Mouse (Mus musculus) erythroblast, adult 5-6 weeks (primary cell): ENCODE measurements around the gene Cdh1. TPM values are rescaled to one million over a fixed set of nuclear protein-coding genes. Genes with fewer than 3 reads are reported as not detected.

ENCODE experiments used
- ATAC-seq: replicated peaks from 2 replicates; pipeline ENCODE4 v1.8.0; 2016; ENCODE audit warnings: moderate number of reproducible peaks, mild to moderate bottlenecking, moderate TSS enrichment, inconsistent platforms; ENCODE audit not compliant: poor library complexity, low FRiP score, severe bottlenecking
- total RNA-seq, 2 experiments: library from RNA; stranded (forward) in 1 of 2; stranded (reverse) in 1 of 2; fragments of 150-400 nt in 1 of 2; fragments of 200-764, 138-1000 nt in 1 of 2; gene quantifications; 2 replicates each; pipeline versions ENCODE4 v1.2.3 to v1.2.4; 2015 to 2017; ENCODE audit warnings: low replicate concordance in 2 of 2

Cdh1 gene
- total RNA-seq, 2 experiments from 2014 or later = 0.96 to 1.2 TPM

- no peak for ATAC-seq
These were observed 15.2 kb downstream of the Cdh1 start for GRCm38 (mm10) chr8:106618324-106618723.

DNA sequence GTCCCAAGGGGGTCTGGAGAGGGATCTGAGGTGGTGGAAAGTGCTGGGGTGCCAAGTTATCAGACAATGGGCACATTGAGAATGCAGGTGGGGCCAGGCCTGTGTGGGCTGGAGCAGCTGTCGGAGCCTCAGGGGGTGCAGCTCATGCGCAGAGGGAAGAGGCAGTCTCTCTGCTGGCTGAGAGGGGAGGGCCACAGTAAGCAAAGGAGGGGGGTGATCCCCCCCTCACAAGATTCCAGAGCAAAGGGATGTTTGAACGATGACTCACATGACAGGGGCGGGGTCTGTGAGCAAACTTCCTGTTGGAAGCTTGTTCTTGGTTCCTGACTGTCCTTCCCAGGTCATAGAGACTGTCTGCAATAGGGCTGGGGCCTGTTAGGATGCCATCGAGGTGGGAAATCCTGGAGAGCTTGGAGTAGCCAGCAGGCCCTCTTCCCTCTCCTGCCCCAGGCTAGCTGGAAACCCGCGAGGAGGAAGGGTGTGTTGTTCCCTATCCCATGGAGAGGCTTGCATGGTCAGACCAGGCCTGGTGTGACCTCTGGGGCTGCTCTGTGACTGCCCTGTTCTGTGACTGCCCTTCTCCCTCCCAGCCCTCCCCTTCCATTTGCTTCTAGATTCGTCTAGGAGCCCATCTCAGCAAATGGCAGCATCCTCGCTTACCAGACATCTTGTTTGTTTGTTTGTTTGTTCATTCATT is 16.5 kb downstream of the Cdh1 start:
- no peak for ATAC-seq

DNA sequence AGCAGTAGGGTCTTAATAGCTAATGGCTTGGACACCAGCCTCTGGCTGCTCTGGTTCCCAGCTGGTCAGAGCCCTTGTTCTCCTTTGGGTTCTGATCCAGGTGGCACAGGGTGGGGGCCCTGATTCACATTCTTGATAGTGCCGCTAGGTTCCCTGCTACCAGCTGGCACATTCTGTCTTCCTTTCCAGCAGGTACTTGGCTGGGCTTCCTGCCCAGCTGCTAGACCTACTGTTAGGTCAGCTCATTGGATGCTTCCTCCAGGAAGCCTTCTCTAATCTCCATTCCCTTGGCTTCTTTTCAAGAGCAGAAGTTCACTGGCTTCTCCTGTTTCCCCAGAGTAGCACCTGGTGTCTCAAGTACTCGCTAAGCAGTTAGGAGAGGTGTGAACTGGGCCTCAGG is 17.3 kb downstream of the Cdh1 start:
- ATAC-seq = no peak

DNA sequence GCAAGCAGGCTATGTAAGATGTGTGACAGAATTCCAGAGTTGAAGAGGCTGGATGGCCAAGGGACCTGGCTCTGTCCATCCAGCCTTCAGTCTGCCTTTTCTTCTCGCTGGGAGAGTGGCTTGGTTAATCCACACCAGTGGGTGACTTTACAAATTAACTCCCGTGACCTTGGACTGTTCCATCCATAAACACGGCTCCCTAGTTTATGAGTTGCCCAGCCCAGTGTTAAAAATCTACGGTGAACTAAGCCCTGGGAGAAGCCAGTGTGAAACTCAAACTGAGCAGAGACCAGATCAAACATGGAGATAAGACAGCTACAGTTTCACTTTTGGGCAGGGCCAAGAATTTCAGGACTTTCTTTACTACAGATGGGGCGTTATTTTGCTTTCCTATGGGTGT is 19.9 kb downstream of the Cdh1 start:
- no peak for ATAC-seq

DNA sequence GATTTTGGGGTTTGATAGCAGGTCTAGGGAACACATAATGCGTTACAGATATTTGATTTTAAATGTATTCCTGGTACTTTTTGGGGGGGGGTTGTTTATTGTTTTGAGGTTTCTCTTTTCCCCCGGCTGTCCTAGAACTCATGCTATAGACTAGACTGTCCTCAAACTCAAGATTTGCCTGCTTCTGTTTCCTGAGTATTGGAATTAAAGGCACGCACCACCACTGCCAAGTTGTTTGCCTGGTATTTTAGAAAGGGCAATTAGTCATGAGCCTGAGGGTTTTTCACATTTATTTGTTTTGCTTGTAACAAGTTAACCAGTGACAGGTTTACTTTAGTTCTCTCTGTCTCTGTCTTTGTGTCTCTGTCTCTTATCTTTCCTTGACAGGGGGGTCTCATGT is 20.3 kb downstream of the Cdh1 start:
- no peak for ATAC-seq

- ATAC-seq = no peak
These were observed 20.8 kb downstream of the Cdh1 start for GRCm38 (mm10) chr8:106623954-106624353.

DNA sequence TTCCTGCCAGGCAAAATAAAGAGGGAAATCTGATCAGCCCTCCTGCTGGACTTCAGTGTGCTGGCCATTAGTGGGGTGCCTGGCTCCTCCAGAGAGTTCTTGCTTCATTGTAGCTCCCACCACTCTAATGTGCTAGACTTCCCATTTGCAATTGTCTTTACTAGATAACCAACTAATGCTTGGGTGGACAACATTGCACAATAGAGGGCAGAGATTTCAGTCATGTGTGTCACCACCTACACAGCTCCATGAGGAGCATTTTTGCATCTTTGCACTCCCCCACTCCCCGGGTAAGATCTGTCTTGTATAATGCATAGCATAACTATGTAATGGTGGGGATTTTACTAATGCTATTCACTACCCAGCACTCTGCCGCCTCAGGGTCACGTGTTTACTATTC is 21.6 kb downstream of the Cdh1 start:
- no peak for ATAC-seq

DNA sequence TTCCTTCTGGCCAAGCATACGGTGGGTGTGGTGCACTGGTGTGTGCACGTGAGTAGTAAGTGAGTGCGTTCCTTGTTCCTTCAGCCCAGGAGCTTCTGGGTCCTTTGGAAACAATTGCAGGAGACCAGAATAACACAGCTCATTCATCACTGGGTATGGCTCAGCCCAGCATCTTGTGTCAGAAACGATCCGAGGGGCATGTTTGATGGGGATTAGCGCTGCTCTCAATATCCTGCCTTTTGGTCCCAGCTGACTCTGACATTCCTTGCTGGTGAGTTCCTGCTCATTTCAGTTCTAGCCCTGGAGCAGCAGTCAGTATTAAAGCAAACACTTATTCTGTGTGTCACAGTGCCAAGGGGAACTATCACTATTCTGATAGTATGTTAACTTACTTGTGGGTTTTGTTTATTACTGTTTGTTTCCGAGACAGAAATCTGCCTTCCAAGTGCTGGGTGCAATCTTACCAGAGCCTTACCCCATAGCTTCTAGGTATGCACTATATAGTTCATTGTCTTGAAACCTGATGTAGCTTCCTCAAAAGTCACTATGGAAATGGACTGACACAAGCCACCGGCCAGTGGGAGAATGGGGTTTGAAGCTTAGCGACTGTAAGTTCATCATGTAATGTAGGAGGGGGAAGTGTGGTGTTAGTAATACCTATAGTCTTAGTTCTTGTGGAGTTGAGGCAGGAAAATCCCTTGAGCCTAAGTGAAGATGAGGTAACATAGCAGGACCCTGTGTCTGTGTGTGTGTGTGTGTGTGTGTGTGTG is 23.1 kb downstream of the Cdh1 start:
- no peak for ATAC-seq

DNA sequence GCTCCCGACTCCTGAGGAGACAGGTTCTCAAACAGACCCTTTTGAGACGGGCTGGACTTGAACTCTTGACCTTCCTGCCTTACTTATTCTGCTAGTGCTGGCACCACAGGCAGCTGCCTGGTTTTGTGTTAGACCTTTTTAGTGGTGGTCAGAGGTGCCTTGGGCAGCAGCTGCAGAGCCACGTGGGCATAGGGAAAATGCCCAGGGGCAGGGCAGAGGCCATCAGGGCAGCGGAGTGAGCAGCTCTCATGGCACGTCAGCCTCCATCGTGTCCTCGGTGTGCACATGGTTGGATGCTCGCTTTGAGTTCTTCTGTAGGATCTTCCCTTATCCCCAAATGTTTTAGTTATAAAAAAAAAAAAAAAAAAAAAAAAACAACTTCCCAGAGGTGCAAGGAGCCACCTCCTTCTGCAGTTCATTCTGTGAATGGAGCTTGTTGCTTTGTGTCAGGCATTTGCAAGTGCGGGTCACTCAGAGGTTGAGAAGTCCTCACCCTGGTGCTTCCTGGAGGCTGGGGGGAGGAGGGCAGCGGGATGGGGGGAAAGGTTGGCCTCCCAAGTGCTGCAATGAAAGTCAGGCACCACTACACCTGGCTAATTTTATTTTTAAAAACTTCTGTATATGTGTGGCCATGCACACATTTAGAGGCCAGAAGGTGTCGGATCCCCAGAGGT is 25.3 kb downstream of the Cdh1 start:
- ATAC-seq = no peak

DNA sequence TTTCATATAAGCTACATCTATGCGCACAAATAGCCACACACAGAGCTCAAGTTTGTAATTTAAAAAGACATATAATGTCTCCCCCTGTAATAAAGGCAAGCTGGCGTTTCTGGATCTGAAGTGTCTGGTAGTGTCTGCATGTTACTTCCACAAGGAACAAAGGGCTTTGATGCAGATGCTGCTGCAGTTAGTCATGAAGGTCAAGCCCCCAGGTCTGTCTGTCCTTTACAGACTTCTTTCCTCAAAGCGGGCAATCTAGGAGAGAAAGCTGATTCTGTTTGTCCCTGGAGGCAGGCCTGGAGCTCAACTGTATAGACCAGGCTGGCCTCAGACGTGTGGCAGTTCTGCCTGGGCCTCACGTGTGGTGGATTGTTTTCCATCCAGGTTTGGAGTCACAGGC is 26.3 kb downstream of the Cdh1 start:
- no peak for ATAC-seq

GRCm38 (mm10) chr8:106631904-106632303 is 28.8 kb downstream of the Cdh1 start:
- ATAC-seq = no peak

GRCm38 (mm10) chr8:106632650-106633049 is 29.5 kb downstream of the Cdh1 start:
- no peak for ATAC-seq

- ATAC-seq = no peak
These were observed 30.4 kb downstream of the Cdh1 start for GRCm38 (mm10) chr8:106633361-106634158.

- no peak for ATAC-seq
These were observed 32.1 kb downstream of the Cdh1 start for GRCm38 (mm10) chr8:106635284-106635683.

DNA sequence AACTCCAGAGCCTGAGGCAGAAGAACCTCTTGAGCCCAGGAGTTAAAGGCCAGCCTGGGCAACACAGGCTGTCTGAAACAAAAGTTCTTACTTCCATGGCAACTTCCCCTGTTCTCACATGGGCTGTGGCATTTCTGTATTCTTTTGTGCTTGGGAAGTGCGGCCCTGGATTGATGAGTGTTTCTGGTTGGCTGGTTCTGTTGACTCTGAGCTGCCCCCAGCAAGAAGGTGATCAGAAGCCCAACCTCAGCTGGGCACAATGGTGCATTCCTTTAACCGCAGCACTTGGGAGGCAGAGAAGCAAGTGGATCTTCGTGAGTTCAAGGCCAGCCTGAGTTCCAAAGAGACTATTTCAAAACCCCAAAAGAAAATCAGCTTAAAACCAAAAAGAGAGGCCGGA is 34.3 kb downstream of the Cdh1 start:
- no peak for ATAC-seq

DNA sequence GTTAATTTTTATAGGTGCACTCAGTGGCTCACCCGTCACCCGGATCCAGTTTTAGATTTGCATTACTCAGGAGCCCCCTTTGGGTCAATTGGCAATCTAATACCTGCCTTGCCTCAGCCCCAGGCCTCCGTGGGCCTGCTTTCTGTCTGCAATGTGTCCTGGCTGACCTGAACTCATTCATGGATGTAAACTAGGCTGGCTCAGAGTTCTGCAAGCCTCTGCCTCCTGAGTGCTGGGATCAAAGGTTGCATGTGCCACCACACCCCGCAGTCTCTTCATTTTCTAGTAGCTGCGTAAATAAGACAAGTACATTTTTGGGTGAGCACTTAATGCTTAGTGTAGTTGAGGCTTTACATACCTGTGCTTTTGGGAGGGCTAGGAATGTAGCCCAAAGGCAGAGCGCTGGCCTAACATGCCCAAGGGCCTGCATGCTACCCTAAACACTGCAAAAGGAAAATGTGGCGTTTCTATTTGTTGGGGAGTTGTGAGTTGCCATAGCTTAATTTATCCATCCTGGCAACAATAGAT is 35.7 kb downstream of the Cdh1 start:
- no peak for ATAC-seq

- ATAC-seq = no peak
These were observed 37.1 kb downstream of the Cdh1 start for GRCm38 (mm10) chr8:106640212-106640611.

- ATAC-seq = no peak
These were observed 37.8 kb downstream of the Cdh1 start for GRCm38 (mm10) chr8:106640921-106641320.

- no peak for ATAC-seq
These were observed 39.0 kb downstream of the Cdh1 start for GRCm38 (mm10) chr8:106642172-106642571.

- no peak for ATAC-seq
These were observed 39.9 kb downstream of the Cdh1 start for GRCm38 (mm10) chr8:106643100-106643499.
